ENCODE assay signal across 8 mouse cellular contexts in the genomic region with DNA sequence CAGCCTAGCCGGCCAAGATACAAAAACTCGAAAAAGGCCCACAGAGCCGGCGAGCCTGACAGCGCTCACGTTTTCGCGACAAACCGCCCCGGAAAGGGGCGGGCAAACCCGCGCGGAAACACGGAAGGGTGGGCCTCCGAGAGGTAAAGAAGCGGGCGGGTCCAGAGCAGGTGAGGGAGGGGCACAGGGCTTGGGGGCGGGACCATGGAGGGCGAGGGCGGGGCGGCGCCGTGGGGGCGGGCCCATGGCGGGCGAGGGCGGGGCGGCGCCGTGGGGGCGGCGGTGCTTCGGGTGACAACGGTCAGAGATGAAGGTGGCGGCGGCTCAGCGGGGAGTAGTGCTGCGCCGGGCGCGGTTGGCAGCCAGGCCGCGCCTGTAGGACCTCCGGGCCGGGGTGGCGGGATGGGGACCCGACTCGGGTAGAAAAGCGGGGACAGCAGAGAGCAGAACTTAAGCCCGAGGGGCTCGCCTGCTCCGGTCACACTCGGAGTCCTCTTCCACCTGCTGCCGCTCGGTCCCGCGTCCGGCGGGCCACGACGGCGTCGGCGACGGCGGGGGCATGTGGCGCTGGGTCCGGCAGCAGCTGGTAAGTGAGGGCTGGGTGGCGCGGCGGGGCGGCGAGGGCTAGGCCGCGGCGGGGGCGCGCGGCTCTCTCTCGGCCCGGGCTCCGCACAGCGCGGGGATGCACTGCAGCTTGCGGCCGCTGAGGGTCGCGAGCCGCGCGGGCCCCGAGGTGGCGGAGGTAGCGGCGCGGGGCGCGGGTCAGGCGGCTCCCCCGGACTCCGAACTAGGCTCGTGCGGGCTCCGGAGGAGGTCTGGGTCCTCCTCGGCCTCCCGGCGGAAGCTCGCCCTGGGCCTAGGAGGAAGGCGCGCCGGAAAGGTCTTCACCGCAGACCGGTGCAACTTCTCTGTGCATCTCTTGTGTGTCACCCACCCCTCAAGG. TPM values are rescaled to one million over a fixed set of nuclear protein-coding genes. Genes with fewer than 3 reads are reported as not detected.
DNase-seq lines count a peak whose midpoint lies in the region; ATAC-seq and TF ChIP-seq lines count a peak whose summit lies in the region.

Atp11b (plus strand) TSS at position 282 of the 943 bp plus-strand sequence.

- POLR2A ChIA-PET in Patski (lab: Charles Lee): interaction anchor here (0.6 to 0.9 kb wide), 2 partner anchors 9 to 179 kb away, joined by 3 to 4 read pairs; no protein-coding TSS in a partner anchor

- CTCF ChIA-PET in Patski (lab: Charles Lee): interaction anchor here (1.1 kb wide), 1 partner anchor 63 kb away, joined by 4 read pairs; no protein-coding TSS in a partner anchor

- H3K4me3 ChIP-seq in hindbrain, embryonic 13.5 days: peak within 1 kb of the TSS; percentile 87

- under 1% methylated on average over 59 of the region's 114 CpGs for WGBS in hindbrain, embryonic 13.5 days

- in situ Hi-C loops in Patski (cut with MboI; ENCODE audit: low pct_unique_long_range_greater_than_20kb): no loop called here

- DNase-seq in Patski (ENCODE audit: low read depth, low spot score): no peak
- peak; percentile 91 to 94 for DNase-seq in cerebellum, postnatal 10 days
- DNase-seq in frontal cortex, postnatal 14 days (ENCODE audit: low spot score in 2 of 2): peak; percentile 38 to 56
- DNase-seq in left cerebral cortex, adult 11 months (ENCODE audit: low spot score): peak; percentile 42
- peak; percentile 86 to 90 for DNase-seq in lung, postnatal 4 days
- DNase-seq in retina, postnatal 7 days (ENCODE audit: low read depth, low spot score): peak; percentile 73
- peak; percentile 76 for DNase-seq in urinary bladder, adult 2 months (ENCODE audit: low spot score)

- H3K9ac ChIP-seq in hindbrain, embryonic 13.5 days: peak within 1 kb of the TSS; percentile 95

- H3K27me3 ChIP-seq in Patski: no peaks in the 10 kb centered on the region
- no peaks in the 10 kb centered on the region for H3K27me3 ChIP-seq in hindbrain, embryonic 13.5 days

- peaks cover 8% of the 10 kb centered on the region for H3K4me1 ChIP-seq in hindbrain, embryonic 13.5 days (replicated peaks)

- peak within 1 kb of the TSS; percentile 59 for H3K4me2 ChIP-seq in hindbrain, embryonic 13.5 days

- TF ChIP-seq CTCF in Patski (IDR thresholded peaks at IDR 0.05): peak; percentile 92

- no peaks in the 10 kb centered on the region for H3K9me3 ChIP-seq in hindbrain, embryonic 13.5 days

- ATAC-seq in Patski: peak; percentile 89
- peak; percentile 96 for ATAC-seq in hindbrain, embryonic 13.5 days (ENCODE audit: low FRiP score)

- peak within 1 kb of the TSS; percentile 91 for H3K27ac ChIP-seq in hindbrain, embryonic 13.5 days

- no peaks in the 10 kb centered on the region for H3K36me3 ChIP-seq in hindbrain, embryonic 13.5 days

RNA-seq across cellular contexts. Expression of gene Atp11b, which starts in this region (rescaled TPM):
- polyA plus RNA-seq in Patski (2021): 68.3 TPM
- polyA plus RNA-seq in hindbrain, embryonic 13.5 days (2015; fragmentation: Nextera tagmentation; extraction: Ambion mirVana): 26.6 and 29.3 TPM in 2 replicates
- 38.3 and 43.9 TPM in 2 replicates for polyA plus RNA-seq in urinary bladder, adult 2 months (2012; rRNA removed)
